24 mouse cellular contexts compared by ENCODE assay signal in genomic region chr11:112542573-112542972, GRCm38 (mm10).
DNase-seq lines count a peak whose midpoint lies in the region; ATAC-seq lines count a peak whose summit lies in the region.
"Had no signal": no experiment of that assay in that cellular context is flagged by ENCODE, and none has a peak within 500 bp of the region (broad histone marks: within the 10 kb centered on the region; RNA-seq: fewer than 3 reads in every experiment).

No protein-coding gene starts in this region.

- no peak overlapping the region for H3K9ac ChIP-seq in neural tube, embryonic 15.5 days (replicated peaks)
- no peak overlapping the region for H3K9ac ChIP-seq in forebrain, embryonic 16.5 days (replicated peaks; ENCODE audit: low read depth, low read length)
- H3K9ac ChIP-seq: heart, embryonic 15.5 days; kidney, embryonic 15.5 days; liver, embryonic 13.5 days; midbrain, embryonic 13.5 days; neural tube, embryonic 12.5 days; stomach, embryonic 15.5 days had no signal

- H3K36me3 ChIP-seq in neural tube, embryonic 15.5 days, result no peaks in the 10 kb centered on the region
- H3K36me3 ChIP-seq in forebrain, embryonic 16.5 days (ENCODE audit: control insufficient read depth, insufficient read depth), result no peaks in the 10 kb centered on the region
- H3K36me3 ChIP-seq: heart, embryonic 15.5 days; kidney, embryonic 15.5 days; liver, embryonic 13.5 days; midbrain, embryonic 13.5 days; neural tube, embryonic 12.5 days; stomach, embryonic 15.5 days had no signal

- no peak overlapping the region for H3K4me2 ChIP-seq in neural tube, embryonic 15.5 days
- H3K4me2 ChIP-seq in forebrain, embryonic 16.5 days (ENCODE audit: low read length), result no peak overlapping the region
- H3K4me2 ChIP-seq: heart, embryonic 15.5 days; kidney, embryonic 15.5 days; liver, embryonic 13.5 days; midbrain, embryonic 13.5 days; neural tube, embryonic 12.5 days; stomach, embryonic 15.5 days had no signal

- no peaks in the 10 kb centered on the region for H3K9me3 ChIP-seq in neural tube, embryonic 15.5 days (replicated peaks)
- no peaks in the 10 kb centered on the region for H3K9me3 ChIP-seq in forebrain, embryonic 16.5 days (ENCODE audit: control insufficient read depth, low read length)
- H3K9me3 ChIP-seq: heart, embryonic 15.5 days; kidney, embryonic 15.5 days; midbrain, embryonic 13.5 days; neural tube, embryonic 12.5 days; stomach, embryonic 15.5 days had no signal

- 40% methylated on average over 6 of the region's 6 CpGs for WGBS in neural tube, embryonic 15.5 days
- 3% methylated on average over 6 of the region's 6 CpGs for WGBS in forebrain, embryonic 16.5 days

- ATAC-seq in neural tube, embryonic 15.5 days (ENCODE audit: low FRiP score), result no peak
- ATAC-seq in forebrain, embryonic 16.5 days, result peak; percentile 63
- ATAC-seq: midbrain, embryonic 13.5 days had no signal

- no peak overlapping the region for H3K27ac ChIP-seq in neural tube, embryonic 15.5 days (replicated peaks)
- H3K27ac ChIP-seq in forebrain, embryonic 16.5 days (ENCODE audit: low read length), result no peak overlapping the region
- H3K27ac ChIP-seq: gastrocnemius, adult 2 months; heart, embryonic 15.5 days; liver, embryonic 13.5 days; midbrain, embryonic 13.5 days; neural tube, embryonic 12.5 days; stomach, embryonic 15.5 days had no signal

- DNase-seq in embryo, embryonic 10.5 days (ENCODE audit: low spot score), result peak; percentile 56
- no peak for DNase-seq in embryo, embryonic 11 days
- DNase-seq in neural tube, embryonic 10.5 days (ENCODE audit: extremely low spot score, low spot score), result peak; percentile 10
- no peak for DNase-seq in frontal cortex, postnatal 14 days (ENCODE audit: low spot score in 2 of 2)
- no peak for DNase-seq in thymus, postnatal 25 days
- DNase-seq: adrenal gland, postnatal 25 days; cerebellum, adult 11 months; cerebellum, adult 9-11 months; gastrocnemius, adult 2 months; kidney, adult 11 months; kidney, postnatal 36 days; liver, embryonic 13.5 days; lung, adult 2 months; right cerebral cortex, adult 18-20 months; right cerebral cortex, postnatal 4 days; thymus, adult 18-20 months; thymus, postnatal 4 days had no signal

- H3K4me3 ChIP-seq in neural tube, embryonic 15.5 days (replicated peaks), result no peak overlapping the region
- no peak overlapping the region for H3K4me3 ChIP-seq in forebrain, embryonic 16.5 days (replicated peaks; ENCODE audit: low read length)
- H3K4me3 ChIP-seq: gastrocnemius, adult 2 months; heart, embryonic 15.5 days; kidney, embryonic 15.5 days; liver, embryonic 13.5 days; midbrain, embryonic 13.5 days; neural tube, embryonic 12.5 days; stomach, embryonic 15.5 days had no signal

- H3K27me3 ChIP-seq in neural tube, embryonic 15.5 days (replicated peaks), result no peaks in the 10 kb centered on the region
- H3K27me3 ChIP-seq in forebrain, embryonic 16.5 days (replicated peaks; ENCODE audit: control insufficient read depth, insufficient read depth, low read length), result no peaks in the 10 kb centered on the region
- H3K27me3 ChIP-seq: heart, embryonic 15.5 days; kidney, embryonic 15.5 days; liver, embryonic 13.5 days; midbrain, embryonic 13.5 days; neural tube, embryonic 12.5 days; stomach, embryonic 15.5 days had no signal

- H3K4me1 ChIP-seq in neural tube, embryonic 15.5 days, result peaks cover 3% of the 10 kb centered on the region; the same call in 1 of the 2 replicates
- peaks cover 7% of the 10 kb centered on the region for H3K4me1 ChIP-seq in forebrain, embryonic 16.5 days (replicated peaks; ENCODE audit: control insufficient read depth, insufficient read depth, low read length)
- H3K4me1 ChIP-seq: heart, embryonic 15.5 days; liver, embryonic 13.5 days; stomach, embryonic 15.5 days had no signal

Comparison
In these comparisons a context has a peak if more than half of its experiments do, and no peak if none do; other contexts are left out.
1. DNase-seq: peak in embryo, embryonic 10.5 days (single experiment) and neural tube, embryonic 10.5 days (single experiment); none in embryo, embryonic 11 days (single experiment), frontal cortex, postnatal 14 days (0 of 2) and thymus, postnatal 25 days (single experiment).